Mouse (Mus musculus): ENCODE measurements at regions not wholly inside any gene's neighbourhood (a gene's known extent, or its start where the extent isn't known, plus 50 kb on each side); places are given as distances from the start of the nearest gene placed in this dataset.

DNA sequence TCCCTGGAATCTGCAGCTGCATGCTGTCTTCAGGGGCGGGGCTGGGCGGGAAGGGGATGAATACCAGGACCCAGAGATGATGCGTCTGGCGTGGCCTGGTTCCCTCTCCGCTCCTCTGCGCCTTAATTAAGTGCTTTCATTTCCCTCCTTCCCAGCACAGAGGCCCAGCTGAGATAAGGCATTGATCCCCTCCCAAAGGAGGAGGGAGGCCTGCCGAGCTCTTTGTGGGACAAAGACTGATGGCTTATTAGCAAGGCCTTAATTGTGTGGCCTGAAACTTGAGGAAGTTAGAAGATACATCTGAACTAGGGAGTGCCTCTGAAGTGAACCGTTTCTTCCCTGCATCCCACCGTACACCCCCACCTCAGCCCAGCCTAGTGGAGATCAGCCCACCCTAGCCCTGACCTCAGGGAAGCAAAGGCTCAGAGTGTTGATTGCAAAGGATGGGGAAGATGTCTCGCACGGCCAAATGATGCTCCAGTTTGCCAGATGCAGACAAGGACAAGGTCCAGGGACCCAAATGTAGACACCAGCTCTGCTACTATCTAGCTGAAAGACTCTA is 102.0 kb upstream of the Csf3r start:
- Histone ChIP-seq H3K9ac (no peak overlapping the region), H3K4me2 (no peak overlapping the region), H3K27ac (replicated peaks) (no peak overlapping the region; the same call in 1 of the 2 replicates), H3K4me3 (no peak overlapping the region), H3K4me1 (replicated peaks) (peaks cover 41% of the 10 kb centered on the region), H3K36me3 (no peaks in the 10 kb centered on the region), H3K9me3 (no peaks in the 10 kb centered on the region), H3K27me3 (peaks cover 41% of the 10 kb centered on the region)
- 0 out of 2 replicates have a peak, but pooled peaks have one; percentile 30 for ATAC-seq (ENCODE audit: low read depth)
- WGBS: 13% methylated on average over 11 of the region's 11 CpGs

DNA sequence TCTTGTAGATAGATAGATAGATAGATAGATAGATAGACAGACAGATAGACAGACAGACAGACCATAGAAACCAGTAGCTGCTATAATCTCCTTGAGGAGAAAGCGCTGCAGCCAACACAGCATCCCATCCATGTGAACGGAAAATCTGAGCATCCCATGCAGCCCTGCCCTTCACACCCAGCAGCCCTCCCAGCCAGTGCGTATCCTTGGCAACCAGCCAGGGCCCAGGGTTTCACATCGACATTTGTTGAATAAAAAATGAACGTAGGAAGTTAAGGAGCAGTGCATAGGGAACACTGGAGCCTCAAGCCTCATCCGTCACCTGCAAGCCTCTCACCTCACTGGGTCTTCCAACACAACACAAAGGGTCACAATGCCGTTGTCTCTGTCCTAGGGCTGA is 101.1 kb upstream of the Csf3r start:
- Histone ChIP-seq H3K27ac (replicated peaks) (0 out of 2 replicates have a peak overlapping the region, but pooled peaks have one; percentile 1), H3K27me3 (peaks cover 36% of the 10 kb centered on the region), H3K4me2 (no peak overlapping the region), H3K9me3 (no peaks in the 10 kb centered on the region), H3K36me3 (no peaks in the 10 kb centered on the region), H3K4me1 (replicated peaks) (peaks cover 49% of the 10 kb centered on the region), H3K4me3 (no peak overlapping the region), H3K9ac (0 out of 2 replicates have a peak overlapping the region, but pooled peaks have one; percentile 5)
- ATAC-seq (ENCODE audit: low read depth): peak; percentile 54; the same call in 1 of the 2 replicates
- WGBS: 20% methylated on average over 7 of the region's 7 CpGs

DNA sequence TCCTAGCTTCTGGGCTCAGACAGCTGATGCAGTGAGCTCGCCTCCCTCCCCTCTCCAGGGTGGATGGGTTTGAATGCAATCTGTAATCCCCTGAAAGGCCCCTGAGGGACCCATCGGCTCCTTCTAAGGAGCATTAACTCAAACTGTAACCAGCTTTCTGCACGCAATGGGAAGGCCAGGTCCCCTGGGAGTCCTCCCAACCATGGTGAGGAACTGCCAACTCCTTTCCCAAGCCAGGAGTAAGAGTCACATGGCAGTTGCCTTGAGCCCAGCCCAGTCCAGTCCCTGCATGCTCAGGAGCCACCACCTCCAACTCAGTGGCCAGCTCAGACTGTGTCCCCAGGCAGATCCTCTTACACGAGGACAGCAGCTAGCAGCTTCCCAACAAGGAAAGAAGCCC is 96.2 kb upstream of the Csf3r start:
- WGBS: 40% methylated on average over 4 of the region's 4 CpGs
- Histone ChIP-seq H3K4me3 (no peak overlapping the region), H3K4me2 (no peak overlapping the region), H3K9ac (no peak overlapping the region), H3K36me3 (no peaks in the 10 kb centered on the region), H3K4me1 (replicated peaks) (peaks cover 62% of the 10 kb centered on the region), H3K27me3 (peaks cover 3% of the 10 kb centered on the region), H3K9me3 (no peaks in the 10 kb centered on the region), H3K27ac (replicated peaks) (no peak overlapping the region)
- peak; percentile 7; the same call in 1 of the 2 replicates for ATAC-seq (ENCODE audit: low read depth)

DNA sequence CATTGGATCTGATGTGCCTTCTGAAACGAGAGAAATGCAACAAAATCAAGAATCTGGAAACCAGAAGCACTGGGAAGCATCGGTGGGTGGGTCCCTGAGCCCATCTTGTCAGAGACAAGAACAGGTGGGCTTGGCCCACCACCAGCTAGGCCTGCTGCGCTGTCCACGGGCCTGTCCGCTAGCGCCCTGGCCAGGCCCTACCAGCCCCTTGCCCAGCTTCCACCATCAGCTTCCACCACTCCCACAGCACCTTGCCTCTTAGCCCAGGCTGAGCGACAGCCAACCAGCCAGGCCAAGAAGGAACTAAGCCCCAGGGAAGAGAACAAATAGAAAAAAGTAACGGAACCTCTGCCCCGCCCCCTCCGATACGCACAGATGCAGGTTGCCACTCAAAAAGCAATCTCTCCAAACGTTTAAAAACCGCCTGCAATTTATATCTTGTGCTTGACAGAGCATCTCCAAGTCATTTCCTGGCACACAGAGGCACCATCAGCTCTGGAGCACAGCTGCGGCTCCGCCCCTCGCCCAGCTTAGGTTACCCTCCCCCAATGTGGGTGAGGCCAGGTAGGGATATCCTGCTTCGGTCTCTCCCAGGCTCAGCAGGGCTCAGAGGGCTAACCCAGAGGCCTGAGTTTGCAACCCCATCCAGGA is 95.1 kb upstream of the Csf3r start:
- peak; percentile 46; the same call in 1 of the 2 replicates for ATAC-seq (ENCODE audit: low read depth)
- no peaks in the 10 kb centered on the region for H3K9me3 ChIP-seq
- H3K36me3 ChIP-seq: no peaks in the 10 kb centered on the region
- H3K27me3 ChIP-seq: peaks cover 3% of the 10 kb centered on the region
- no peak overlapping the region for H3K4me3 ChIP-seq
- H3K4me1 ChIP-seq (replicated peaks): peaks cover 57% of the 10 kb centered on the region
- H3K9ac ChIP-seq: no peak overlapping the region
- 59% methylated on average over 17 of the region's 17 CpGs for WGBS
- 0 out of 2 replicates have a peak overlapping the region, but pooled peaks have one; percentile 9 for H3K27ac ChIP-seq (replicated peaks)
- H3K4me2 ChIP-seq: no peak overlapping the region

DNA sequence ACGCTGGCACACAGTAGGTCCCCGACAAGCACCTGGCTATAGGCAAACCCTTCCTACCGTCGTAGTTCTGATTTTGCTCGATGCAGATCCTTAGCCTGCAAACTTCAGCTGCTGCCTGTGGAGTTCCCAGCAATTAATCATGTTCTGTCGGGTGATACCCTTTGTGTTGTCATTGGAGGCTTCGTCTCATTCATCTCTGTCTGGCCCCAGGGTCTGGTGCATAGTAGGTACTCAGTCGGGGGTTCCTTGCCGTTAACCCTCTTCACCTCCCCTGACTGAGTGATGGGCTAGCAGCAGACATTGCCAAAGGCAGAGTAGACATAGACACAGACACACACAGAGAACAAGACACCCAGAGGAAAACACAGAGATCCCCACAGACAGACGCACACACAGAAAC is 93.6 kb upstream of the Csf3r start:
- no peak overlapping the region for H3K4me3 ChIP-seq
- ATAC-seq (ENCODE audit: low read depth): no peak
- no peak overlapping the region for H3K9ac ChIP-seq
- H3K9me3 ChIP-seq: no peaks in the 10 kb centered on the region
- 18% methylated on average over 10 of the region's 10 CpGs for WGBS
- H3K4me1 ChIP-seq (replicated peaks): peaks cover 47% of the 10 kb centered on the region
- no peak overlapping the region; the same call in 1 of the 2 replicates for H3K27ac ChIP-seq (replicated peaks)
- peaks cover 5% of the 10 kb centered on the region for H3K27me3 ChIP-seq
- H3K36me3 ChIP-seq: no peaks in the 10 kb centered on the region
- H3K4me2 ChIP-seq: no peak overlapping the region

DNA sequence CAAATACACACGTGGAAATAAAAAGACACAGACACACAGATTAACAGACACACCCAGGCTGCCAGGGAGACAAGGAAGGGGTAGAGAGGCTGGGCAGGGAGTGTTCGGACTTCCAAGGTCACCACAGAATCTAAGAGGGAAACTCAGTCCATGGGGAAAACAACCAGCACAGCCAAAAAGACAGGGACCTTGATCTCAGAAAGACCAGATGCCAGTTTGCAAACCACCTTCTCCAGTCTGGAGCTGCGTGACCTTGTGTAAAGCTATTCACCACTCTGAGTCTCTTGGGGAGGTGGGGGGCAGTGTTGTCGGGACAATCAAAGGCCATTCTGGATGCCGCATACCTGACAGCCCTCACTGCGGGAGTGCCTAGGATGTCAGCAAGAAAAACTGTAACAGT is 93.0 kb upstream of the Csf3r start:
- Histone ChIP-seq H3K4me1 (replicated peaks) (peaks cover 47% of the 10 kb centered on the region), H3K9me3 (no peaks in the 10 kb centered on the region), H3K9ac (no peak overlapping the region), H3K4me2 (no peak overlapping the region), H3K36me3 (no peaks in the 10 kb centered on the region), H3K27ac (replicated peaks) (peak overlapping the region; percentile 81), H3K27me3 (peaks cover 5% of the 10 kb centered on the region), H3K4me3 (no peak overlapping the region)
- 50% methylated on average over 6 of the region's 6 CpGs for WGBS
- ATAC-seq (ENCODE audit: low read depth): no peak

DNA sequence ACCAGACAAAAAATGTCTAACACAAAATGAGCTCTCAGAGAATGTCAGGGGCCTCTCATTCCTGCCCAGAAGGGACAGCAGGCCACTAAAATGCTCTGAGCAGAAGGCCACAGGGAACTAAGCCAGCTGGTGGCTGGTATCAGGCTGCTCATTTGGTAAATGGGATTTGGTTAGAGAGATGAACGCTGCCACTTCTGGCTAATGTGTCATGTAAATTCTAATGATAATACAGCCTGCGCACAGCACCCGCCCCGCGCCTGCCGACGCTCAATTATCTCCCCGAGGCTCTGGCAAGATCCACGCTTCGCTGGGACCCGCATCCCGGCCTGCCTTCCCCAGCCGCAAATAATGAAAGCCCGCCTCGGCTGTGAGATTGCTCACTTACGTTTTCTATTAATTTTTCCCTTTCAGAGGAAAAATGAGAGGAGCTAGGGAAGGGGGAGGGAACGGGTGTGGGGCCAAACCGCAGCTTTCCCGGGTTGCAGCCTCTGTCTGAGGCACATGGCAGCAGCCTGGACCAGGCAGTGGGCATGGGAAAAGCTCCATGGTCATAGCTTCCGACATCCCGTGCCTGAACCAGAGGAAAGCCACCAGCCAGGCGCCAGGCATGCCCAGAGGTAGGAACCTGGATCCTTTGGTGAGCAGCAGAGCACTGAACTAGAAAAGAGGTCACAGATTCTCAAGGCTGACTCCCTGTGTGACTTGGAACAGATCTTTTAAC is 92.2 kb upstream of the Csf3r start:
- 23% methylated on average over 22 of the region's 22 CpGs for WGBS
- no peak overlapping the region for H3K4me2 ChIP-seq
- peak; percentile 36; the same call in 1 of the 2 replicates for ATAC-seq (ENCODE audit: low read depth)

DNA sequence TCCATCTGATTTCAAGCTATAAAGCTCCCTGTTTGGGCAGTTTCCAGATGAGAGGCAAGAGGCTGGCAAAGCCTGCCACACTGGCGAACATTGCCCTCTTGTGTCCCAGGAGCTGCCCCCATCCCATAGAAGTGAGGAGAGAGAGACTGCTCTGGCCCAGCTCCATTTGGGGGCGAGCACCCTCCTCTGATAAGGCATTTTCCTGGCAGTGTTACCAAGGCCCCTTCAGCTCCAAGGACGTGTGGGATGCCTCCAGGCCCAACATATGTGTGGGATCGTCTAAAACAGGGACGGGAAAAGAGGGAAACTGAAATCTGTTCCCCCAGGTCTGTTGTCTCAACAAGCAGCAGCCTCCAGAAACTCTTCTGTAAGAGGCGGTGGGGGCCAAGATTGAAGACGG is 88.0 kb upstream of the Csf3r start:
- Histone ChIP-seq H3K4me2 (no peak overlapping the region), H3K9me3 (no peaks in the 10 kb centered on the region), H3K4me3 (no peak overlapping the region), H3K36me3 (no peaks in the 10 kb centered on the region), H3K27me3 (peaks cover 2% of the 10 kb centered on the region; the same call in 1 of the 2 replicates), H3K9ac (no peak overlapping the region), H3K27ac (replicated peaks) (no peak overlapping the region), H3K4me1 (replicated peaks) (peaks cover 12% of the 10 kb centered on the region)
- no peak for ATAC-seq (ENCODE audit: low read depth)
- 81% methylated on average over 7 of the region's 7 CpGs for WGBS

More for the DNA sequence above, 92.2 kb upstream of the Csf3r start:
- Histone ChIP-seq H3K9ac (no peak overlapping the region), H3K9me3 (no peaks in the 10 kb centered on the region), H3K27ac (replicated peaks) (peak overlapping the region; percentile 81), H3K36me3 (no peaks in the 10 kb centered on the region), H3K4me1 (replicated peaks) (peaks cover 47% of the 10 kb centered on the region), H3K27me3 (peaks cover 2% of the 10 kb centered on the region; the same call in 1 of the 2 replicates), H3K4me3 (no peak overlapping the region)

DNA sequence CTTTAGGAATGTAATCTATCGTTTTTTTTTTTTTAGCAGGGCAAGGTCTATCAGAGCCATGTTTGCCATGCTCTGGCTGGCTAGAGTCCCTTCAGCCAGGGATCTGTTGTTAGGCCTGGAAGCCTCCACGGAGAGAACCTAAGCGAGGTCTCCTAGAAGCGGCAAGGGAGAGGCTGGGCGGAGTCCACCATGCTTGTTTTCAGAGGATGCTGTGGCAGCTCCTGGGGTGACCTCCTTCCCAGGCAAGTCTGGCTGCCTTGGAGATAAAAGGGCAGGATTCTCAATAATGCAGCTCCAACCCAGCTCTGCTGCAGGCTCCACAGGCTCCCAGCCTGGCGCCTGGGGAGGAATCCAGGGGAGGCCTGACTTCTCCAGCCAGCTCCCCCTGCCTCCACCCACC is 86.2 kb upstream of the Csf3r start:
- Histone ChIP-seq H3K9ac (no peak overlapping the region), H3K4me1 (replicated peaks) (no peaks in the 10 kb centered on the region), H3K9me3 (no peaks in the 10 kb centered on the region), H3K27me3 (peaks cover 2% of the 10 kb centered on the region), H3K36me3 (no peaks in the 10 kb centered on the region), H3K27ac (replicated peaks) (no peak overlapping the region), H3K4me3 (no peak overlapping the region), H3K4me2 (no peak overlapping the region)
- ATAC-seq (ENCODE audit: low read depth): no peak
- 57% methylated on average over 6 of the region's 6 CpGs for WGBS

DNA sequence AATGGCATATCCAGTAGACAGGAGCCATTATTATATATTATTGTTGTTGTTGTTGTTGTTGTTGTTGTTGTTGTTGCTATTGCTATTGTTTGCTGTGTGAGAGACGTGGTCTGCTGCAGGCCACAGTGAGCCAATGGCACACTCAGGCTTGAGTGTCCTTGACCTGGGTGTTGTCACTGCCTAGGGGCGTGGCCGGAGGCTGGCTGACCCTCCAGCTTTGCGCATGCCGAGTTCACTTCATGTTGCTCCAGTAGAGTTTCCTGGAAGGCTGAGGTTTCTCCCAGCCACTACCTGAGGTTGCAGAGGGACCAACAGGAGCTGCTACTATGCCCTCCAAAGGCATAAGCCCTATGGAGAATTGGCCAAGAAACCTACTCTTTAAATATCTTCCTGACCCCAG is 83.1 kb upstream of the Csf3r start:
- Histone ChIP-seq H3K9me3 (no peaks in the 10 kb centered on the region), H3K36me3 (no peaks in the 10 kb centered on the region), H3K27ac (replicated peaks) (no peak overlapping the region), H3K9ac (no peak overlapping the region), H3K4me3 (no peak overlapping the region), H3K4me2 (no peak overlapping the region), H3K27me3 (no peaks in the 10 kb centered on the region; the same call in none of the 2 replicates), H3K4me1 (replicated peaks) (peaks cover 16% of the 10 kb centered on the region)
- no peak for ATAC-seq (ENCODE audit: low read depth)
- 50% methylated on average over 5 of the region's 5 CpGs for WGBS

DNA sequence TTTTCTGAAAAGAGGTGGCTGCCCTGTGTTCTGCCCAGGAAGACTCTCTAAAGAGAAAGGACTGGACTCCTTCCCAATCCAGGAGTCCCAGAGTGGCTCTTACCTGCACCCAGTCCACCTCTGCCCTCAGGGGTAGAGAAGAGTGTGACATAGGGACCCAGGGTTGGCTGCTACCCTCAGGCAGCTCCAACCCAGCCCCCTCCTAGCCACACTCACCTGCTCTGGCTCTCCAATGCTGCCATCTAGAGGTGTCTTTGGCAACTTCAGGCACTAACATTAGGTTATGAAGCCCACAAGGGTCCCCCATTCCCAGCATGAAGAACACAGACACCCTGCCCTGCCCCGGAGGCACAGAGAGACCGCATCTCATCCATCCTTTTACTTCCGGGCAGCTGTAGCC is 82.4 kb upstream of the Csf3r start:
- no peak overlapping the region for H3K9ac ChIP-seq
- no peaks in the 10 kb centered on the region for H3K9me3 ChIP-seq
- H3K4me2 ChIP-seq: no peak overlapping the region
- no peak overlapping the region for H3K27ac ChIP-seq (replicated peaks)
- WGBS: 47% methylated on average over 3 of the region's 3 CpGs
- no peak for ATAC-seq (ENCODE audit: low read depth)
- no peaks in the 10 kb centered on the region; the same call in none of the 2 replicates for H3K27me3 ChIP-seq
- H3K36me3 ChIP-seq: no peaks in the 10 kb centered on the region
- no peak overlapping the region for H3K4me3 ChIP-seq
- H3K4me1 ChIP-seq (replicated peaks): peaks cover 16% of the 10 kb centered on the region

DNA sequence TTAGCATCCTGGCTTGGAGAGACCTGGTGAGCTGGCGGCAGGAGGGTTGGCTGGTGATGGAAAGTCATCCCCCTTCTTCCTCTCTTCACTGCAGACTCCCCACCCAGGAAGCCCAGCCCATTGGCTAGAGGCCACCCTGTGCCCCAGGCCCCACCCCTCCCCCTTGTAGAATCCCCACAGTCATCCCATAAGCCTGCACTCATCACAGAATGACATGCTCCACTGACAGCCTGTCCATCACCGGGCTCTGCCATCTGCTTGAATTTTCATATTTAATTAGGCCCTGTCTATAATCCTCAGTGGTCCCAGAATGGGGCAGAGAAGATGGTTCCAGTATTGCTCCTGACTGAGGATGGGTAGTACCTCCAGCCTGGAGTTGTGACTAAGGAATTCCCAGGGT is 79.3 kb upstream of the Csf3r start:
- whole genome bisulfite sequencing: 40% methylated on average over 2 of the region's 2 CpGs
- Histone ChIP-seq H3K27me3 (no peaks in the 10 kb centered on the region; the same call in 1 of the 2 replicates), H3K36me3 (no peaks in the 10 kb centered on the region), H3K4me1 (replicated peaks) (peaks cover 16% of the 10 kb centered on the region), H3K27ac (replicated peaks) (peak overlapping the region; percentile 23), H3K4me2 (no peak overlapping the region), H3K4me3 (no peak overlapping the region), H3K9me3 (no peaks in the 10 kb centered on the region), H3K9ac (no peak overlapping the region)
- 0 out of 2 replicates have a peak, but pooled peaks have one; percentile 28 for ATAC-seq (ENCODE audit: low read depth)
